Mouse (Mus musculus): ENCODE measurements around the gene Ccdc160. TPM values are rescaled to one million over a fixed set of nuclear protein-coding genes. Genes with fewer than 3 reads are reported as not detected.

Ccdc160 gene
- polyA plus RNA-seq (2012; rRNA removed): 2.7 and 3.1 TPM in 2 replicates

DNA sequence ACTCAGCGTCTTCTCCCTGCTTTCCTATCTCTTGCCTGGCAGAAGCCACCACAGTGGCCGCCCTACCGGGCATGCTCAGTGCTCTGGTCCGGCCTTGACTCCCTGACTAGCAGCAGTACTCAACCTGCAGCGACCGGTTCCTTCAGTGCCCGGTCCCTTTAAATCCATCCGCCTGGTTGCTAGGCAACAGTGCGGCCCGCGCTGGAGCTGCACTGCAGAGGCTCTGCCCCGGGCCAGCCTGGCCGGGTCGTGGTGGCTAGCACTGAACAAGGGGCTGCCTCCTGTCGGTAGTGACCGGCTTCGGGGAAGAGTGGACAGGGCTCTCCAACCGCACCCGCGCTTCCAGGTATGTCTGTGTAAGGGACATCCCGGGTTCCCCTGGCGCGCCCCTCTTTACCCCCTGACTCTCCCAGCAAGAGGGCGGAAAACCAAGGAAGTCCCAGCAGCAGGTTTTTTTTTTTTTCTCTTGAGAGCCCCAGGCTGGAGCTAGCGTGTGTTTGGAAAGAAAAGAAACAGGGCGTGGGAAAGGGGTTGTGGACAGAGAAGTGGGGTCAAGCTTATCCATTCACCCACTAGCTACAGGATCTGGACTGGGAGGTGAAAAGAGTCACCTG lies at the start of gene Ccdc160:
Ccdc160 (plus strand) TSS at position 221 of the 614 bp plus-strand sequence.
- WGBS: 8% methylated on average over 26 of the region's 26 CpGs
- peak within 1 kb of the TSS; percentile 64 for H3K4me3 ChIP-seq (replicated peaks; ENCODE audit: insufficient read depth, low read depth, low read length)
- H3K27ac ChIP-seq (ENCODE audit: insufficient read depth, low read length): no peak within 1 kb of the TSS
- H3K27me3 ChIP-seq (ENCODE audit: control insufficient read depth, insufficient read depth, low read length): no peaks in the 10 kb centered on the region
- TF ChIP-seq CTCF (IDR thresholded peaks at IDR 0.05; ENCODE audit: borderline replicate concordance, insufficient read depth, low read depth, low read length) (no peak), POLR2A (IDR thresholded peaks at IDR 0.05; ENCODE audit: borderline replicate concordance, insufficient read depth, low read length) (no peak)
- peak; percentile 71 to 79 for DNase-seq
- H3K4me1 ChIP-seq (ENCODE audit: control insufficient read depth, insufficient read depth, low read length): no peaks in the 10 kb centered on the region

DNA sequence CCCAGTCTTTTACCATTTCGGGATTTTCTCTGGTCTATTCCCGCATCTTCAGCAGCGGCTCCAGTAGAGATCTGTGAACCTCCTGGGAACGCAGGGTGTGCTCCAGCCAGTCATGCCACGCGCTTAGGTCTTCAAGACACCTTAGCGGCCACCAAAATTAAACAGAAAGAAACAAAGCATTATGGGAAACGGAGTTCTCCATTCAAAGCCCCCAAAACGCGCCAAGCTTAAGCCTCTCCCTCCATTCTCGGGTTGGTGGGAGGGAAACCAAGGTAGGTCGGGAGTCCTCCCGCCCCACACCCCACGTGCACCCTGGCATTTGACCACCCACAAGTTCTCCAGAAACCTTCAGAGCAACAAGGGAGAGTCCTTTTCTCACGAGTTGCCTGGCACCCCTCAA lies 47.2 kb upstream of the Ccdc160 start:
- 9% methylated on average over 15 of the region's 15 CpGs for WGBS
- no peak overlapping the region for H3K4me3 ChIP-seq (replicated peaks; ENCODE audit: insufficient read depth, low read depth, low read length)
- TF ChIP-seq CTCF (IDR thresholded peaks at IDR 0.05; ENCODE audit: borderline replicate concordance, insufficient read depth, low read depth, low read length) (no peak), POLR2A (IDR thresholded peaks at IDR 0.05; ENCODE audit: borderline replicate concordance, insufficient read depth, low read length) (no peak)
- H3K27me3 ChIP-seq (ENCODE audit: control insufficient read depth, insufficient read depth, low read length): no peaks in the 10 kb centered on the region; the same call in 1 of the 2 replicates
- H3K27ac ChIP-seq (ENCODE audit: insufficient read depth, low read length): no peak overlapping the region
- no peak for DNase-seq
- 0 out of 2 replicates have a peak, but pooled peaks cover 2% of the 10 kb centered on the region for H3K4me1 ChIP-seq (ENCODE audit: control insufficient read depth, insufficient read depth, low read length)

DNA sequence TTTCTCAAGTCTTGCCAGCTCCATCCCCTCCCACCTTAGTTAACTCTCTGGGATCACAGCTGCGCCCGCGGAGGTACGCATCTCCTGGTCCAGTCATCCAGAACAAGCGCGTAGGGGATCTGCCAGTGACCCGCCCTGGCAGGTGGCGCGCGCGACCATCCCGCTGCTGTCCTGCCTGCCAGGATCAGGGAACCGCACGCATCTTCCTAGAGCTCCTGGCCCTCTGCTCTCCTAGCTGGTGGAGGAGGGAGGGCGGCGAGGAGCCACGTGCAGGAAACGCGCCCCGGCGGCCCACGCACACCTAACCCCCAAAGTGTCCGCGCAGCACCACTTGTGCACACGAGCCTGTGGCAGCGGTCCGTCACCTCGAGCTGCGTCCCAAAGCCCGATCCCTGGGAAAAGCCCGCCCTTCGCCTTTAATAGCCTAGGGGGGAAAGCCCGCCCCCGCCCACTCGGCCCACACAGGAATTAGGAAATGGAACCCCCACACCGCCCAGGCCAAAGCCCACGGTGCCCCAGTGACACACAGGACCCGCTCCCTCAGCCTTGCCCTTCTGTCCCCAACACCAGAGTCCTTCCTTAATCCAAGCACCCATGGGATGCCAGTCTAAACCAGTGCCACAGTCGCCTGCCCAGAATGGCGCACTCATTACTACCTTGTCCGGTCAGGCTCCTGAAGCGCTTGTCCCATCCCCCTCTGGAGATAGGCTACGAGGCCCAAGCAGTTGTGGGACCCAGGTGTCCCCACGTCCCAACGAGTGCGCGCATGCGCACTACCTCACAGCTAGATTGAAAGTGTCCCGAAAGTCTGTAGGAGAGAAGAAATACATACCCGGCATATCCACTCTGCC lies 46.6 kb upstream of the Ccdc160 start:
- 0 out of 2 replicates have a peak, but pooled peaks cover 2% of the 10 kb centered on the region for H3K4me1 ChIP-seq (ENCODE audit: control insufficient read depth, insufficient read depth, low read length)
- TF ChIP-seq POLR2A (IDR thresholded peaks at IDR 0.05; ENCODE audit: borderline replicate concordance, insufficient read depth, low read length) (no peak), CTCF (IDR thresholded peaks at IDR 0.05; ENCODE audit: borderline replicate concordance, insufficient read depth, low read depth, low read length) (no peak)
- DNase-seq: no peak
- H3K4me3 ChIP-seq (replicated peaks; ENCODE audit: insufficient read depth, low read depth, low read length): no peak overlapping the region
- no peak overlapping the region for H3K27ac ChIP-seq (ENCODE audit: insufficient read depth, low read length)
- 5% methylated on average over 48 of the region's 50 CpGs for WGBS
- no peaks in the 10 kb centered on the region; the same call in 1 of the 2 replicates for H3K27me3 ChIP-seq (ENCODE audit: control insufficient read depth, insufficient read depth, low read length)

DNA sequence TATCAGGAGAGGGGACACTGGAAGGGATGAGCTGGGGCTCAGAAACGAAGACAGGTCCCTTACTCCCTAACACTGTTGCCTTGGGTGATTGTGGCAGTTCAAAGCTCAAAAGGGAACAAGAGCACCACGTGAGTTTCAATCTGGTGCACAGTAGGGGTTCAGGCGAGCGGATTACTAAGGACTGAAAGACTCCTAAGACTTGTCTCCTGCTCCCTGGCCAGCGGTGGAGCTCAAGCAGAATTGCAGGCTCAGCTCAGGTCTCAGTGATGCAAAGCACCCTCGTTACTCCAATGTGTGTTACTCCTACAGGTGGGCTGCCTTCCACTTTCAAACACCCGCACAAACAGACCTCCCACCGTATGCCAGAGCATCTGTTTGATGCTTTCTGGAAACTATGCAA lies 45.5 kb upstream of the Ccdc160 start:
- Histone ChIP-seq H3K27ac (ENCODE audit: insufficient read depth, low read length) (no peak overlapping the region), H3K4me3 (replicated peaks; ENCODE audit: insufficient read depth, low read depth, low read length) (no peak overlapping the region), H3K4me1 (ENCODE audit: control insufficient read depth, insufficient read depth, low read length) (0 out of 2 replicates have a peak, but pooled peaks cover 2% of the 10 kb centered on the region), H3K27me3 (ENCODE audit: control insufficient read depth, insufficient read depth, low read length) (no peaks in the 10 kb centered on the region; the same call in 1 of the 2 replicates)
- no peak for DNase-seq
- WGBS: 5% methylated on average over 8 of the region's 8 CpGs
- TF ChIP-seq CTCF (IDR thresholded peaks at IDR 0.05; ENCODE audit: borderline replicate concordance, insufficient read depth, low read depth, low read length): no peak
- no peak for TF ChIP-seq POLR2A (IDR thresholded peaks at IDR 0.05; ENCODE audit: borderline replicate concordance, insufficient read depth, low read length)

DNA sequence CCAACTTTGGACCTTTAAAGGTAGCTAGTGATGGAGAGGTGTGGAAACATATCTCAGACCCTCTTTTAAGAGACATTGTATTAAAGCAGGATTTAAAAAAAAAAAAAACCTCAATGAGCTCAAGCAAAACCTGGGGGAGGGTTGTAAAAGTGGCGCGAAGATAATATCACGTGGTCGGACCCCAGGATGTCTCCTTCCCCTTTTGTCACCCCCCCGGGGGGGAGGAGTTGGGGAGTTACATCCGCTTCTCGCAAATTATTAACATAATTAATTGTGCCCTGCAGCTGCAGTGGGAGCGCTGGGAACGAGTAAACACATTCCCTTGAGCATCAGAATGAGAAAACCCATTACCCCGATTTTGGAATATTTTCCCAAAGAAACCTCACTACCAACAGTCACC lies 45.1 kb upstream of the Ccdc160 start:
- Histone ChIP-seq H3K27ac (ENCODE audit: insufficient read depth, low read length) (no peak overlapping the region), H3K4me3 (replicated peaks; ENCODE audit: insufficient read depth, low read depth, low read length) (no peak overlapping the region), H3K4me1 (ENCODE audit: control insufficient read depth, insufficient read depth, low read length) (0 out of 2 replicates have a peak, but pooled peaks cover 2% of the 10 kb centered on the region), H3K27me3 (ENCODE audit: control insufficient read depth, insufficient read depth, low read length) (no peaks in the 10 kb centered on the region; the same call in 1 of the 2 replicates)
- 5% methylated on average over 10 of the region's 10 CpGs for WGBS
- DNase-seq: no peak
- TF ChIP-seq POLR2A (IDR thresholded peaks at IDR 0.05; ENCODE audit: borderline replicate concordance, insufficient read depth, low read length) (no peak), CTCF (IDR thresholded peaks at IDR 0.05; ENCODE audit: borderline replicate concordance, insufficient read depth, low read depth, low read length) (no peak)

DNA sequence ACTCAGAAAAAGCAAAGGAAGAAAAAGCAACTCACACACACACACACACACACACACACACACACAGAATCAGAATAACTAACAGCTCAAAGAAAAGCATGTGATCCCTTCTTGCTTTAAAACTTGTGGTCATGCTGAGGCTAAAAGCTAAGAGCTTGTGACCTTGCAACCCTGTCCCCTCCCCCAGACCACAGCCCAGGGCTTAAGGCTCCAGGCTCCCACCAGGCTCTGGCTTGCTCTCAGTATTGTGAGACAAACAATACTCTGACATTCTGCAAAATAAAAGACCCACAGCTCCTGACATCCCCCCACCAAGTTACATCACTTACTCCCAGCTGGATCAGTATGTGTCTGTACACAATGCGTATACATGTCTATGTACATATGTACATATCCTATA lies 44.2 kb upstream of the Ccdc160 start:
- DNase-seq: no peak
- Histone ChIP-seq H3K27me3 (ENCODE audit: control insufficient read depth, insufficient read depth, low read length) (no peaks in the 10 kb centered on the region; the same call in 1 of the 2 replicates), H3K27ac (ENCODE audit: insufficient read depth, low read length) (no peak overlapping the region), H3K4me3 (replicated peaks; ENCODE audit: insufficient read depth, low read depth, low read length) (no peak overlapping the region), H3K4me1 (ENCODE audit: control insufficient read depth, insufficient read depth, low read length) (0 out of 2 replicates have a peak, but pooled peaks cover 2% of the 10 kb centered on the region)
- TF ChIP-seq CTCF (IDR thresholded peaks at IDR 0.05; ENCODE audit: borderline replicate concordance, insufficient read depth, low read depth, low read length): no peak
- no peak for TF ChIP-seq POLR2A (IDR thresholded peaks at IDR 0.05; ENCODE audit: borderline replicate concordance, insufficient read depth, low read length)
- 70% methylated on average over 1 of the region's 1 CpGs for WGBS

DNA sequence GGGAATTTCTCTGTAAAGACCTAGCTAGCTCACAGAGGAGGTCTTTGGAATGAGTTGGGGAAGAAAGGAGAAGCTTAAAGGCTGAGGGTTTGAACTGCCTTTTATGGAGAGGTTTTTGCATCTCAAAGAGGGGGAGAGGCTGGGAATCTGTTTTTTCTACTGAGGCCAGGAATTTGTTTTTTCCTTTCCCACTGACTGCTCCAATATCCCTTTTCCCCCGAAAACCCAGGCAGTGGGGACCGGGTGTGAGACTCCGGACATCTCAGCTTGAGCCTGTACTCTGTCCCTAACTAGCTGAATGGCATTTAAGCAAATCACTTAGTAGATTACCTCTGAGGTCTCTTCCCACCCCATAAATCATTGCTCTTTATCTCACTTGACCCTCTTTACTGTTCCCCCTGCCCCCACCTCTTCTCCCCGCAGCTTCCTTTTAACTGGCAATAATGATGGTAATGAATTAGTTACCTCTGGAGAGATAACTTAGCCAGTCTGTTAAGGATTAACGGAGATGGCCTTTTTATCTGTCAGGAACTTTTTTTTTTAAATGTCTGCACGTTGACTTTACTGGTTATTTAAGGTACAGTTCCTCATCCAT lies 37.4 kb upstream of the Ccdc160 start:
- no peaks in the 10 kb centered on the region for H3K4me1 ChIP-seq (ENCODE audit: control insufficient read depth, insufficient read depth, low read length)
- TF ChIP-seq POLR2A (IDR thresholded peaks at IDR 0.05; ENCODE audit: borderline replicate concordance, insufficient read depth, low read length): no peak
- TF ChIP-seq CTCF (IDR thresholded peaks at IDR 0.05; ENCODE audit: borderline replicate concordance, insufficient read depth, low read depth, low read length): no peak
- no peak overlapping the region for H3K27ac ChIP-seq (ENCODE audit: insufficient read depth, low read length)
- DNase-seq: no peak
- no peaks in the 10 kb centered on the region for H3K27me3 ChIP-seq (ENCODE audit: control insufficient read depth, insufficient read depth, low read length)
- no peak overlapping the region for H3K4me3 ChIP-seq (replicated peaks; ENCODE audit: insufficient read depth, low read depth, low read length)
- WGBS: 30% methylated on average over 6 of the region's 6 CpGs
